Mouse (Mus musculus): ENCODE measurements at regions not wholly inside any gene's neighbourhood (a gene's known extent, or its start where the extent isn't known, plus 50 kb on each side); places are given as distances from the start of the nearest gene placed in this dataset.

DNA sequence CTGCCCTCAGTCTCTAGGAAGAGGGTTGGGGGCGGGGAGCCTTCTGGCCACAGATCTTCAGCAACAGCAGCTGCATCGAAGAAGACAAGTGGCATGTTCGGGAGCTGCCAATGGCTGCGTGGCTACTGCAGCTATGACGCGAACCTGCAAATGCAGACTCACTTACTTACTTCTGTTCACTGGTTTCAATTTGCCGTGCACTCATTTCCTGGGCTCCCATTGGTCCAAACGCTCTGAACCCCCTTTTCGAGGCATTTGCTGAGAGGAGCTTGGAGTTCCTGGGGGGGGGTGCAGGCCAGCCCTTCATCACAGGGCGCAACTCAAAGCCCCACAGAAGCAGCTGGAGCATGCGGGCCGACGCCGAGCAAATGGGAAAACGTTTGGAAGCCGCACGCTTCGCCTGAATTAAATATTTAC lies 362.4 kb downstream of the H2al1j start:
- no peak overlapping the region for H3K9ac ChIP-seq (ENCODE audit: low read depth, low read length)
- no peak overlapping the region for H3K4me3 ChIP-seq (ENCODE audit: low read depth, low read length)
- H3K27ac ChIP-seq (ENCODE audit: low read depth, low read length) = no peak overlapping the region
- H3K27me3 ChIP-seq (ENCODE audit: control insufficient read depth, insufficient read depth, low read length) = no peaks in the 10 kb centered on the region; the same call in 1 of the 2 replicates
- no peaks in the 10 kb centered on the region for H3K36me3 ChIP-seq (ENCODE audit: control insufficient read depth, insufficient read depth, low read length)
- no peak for ATAC-seq (ENCODE audit: low FRiP score)
- 67% methylated on average over 18 of the region's 18 CpGs for WGBS
- no peaks in the 10 kb centered on the region for H3K9me3 ChIP-seq (ENCODE audit: control insufficient read depth, low read length)
- H3K4me1 ChIP-seq (replicated peaks; ENCODE audit: control insufficient read depth, insufficient read depth, low read length) = no peaks in the 10 kb centered on the region
- DNase-seq (ENCODE audit: low spot score) = no peak
- no peak overlapping the region for H3K4me2 ChIP-seq (replicated peaks; ENCODE audit: low read depth, low read length)

DNA sequence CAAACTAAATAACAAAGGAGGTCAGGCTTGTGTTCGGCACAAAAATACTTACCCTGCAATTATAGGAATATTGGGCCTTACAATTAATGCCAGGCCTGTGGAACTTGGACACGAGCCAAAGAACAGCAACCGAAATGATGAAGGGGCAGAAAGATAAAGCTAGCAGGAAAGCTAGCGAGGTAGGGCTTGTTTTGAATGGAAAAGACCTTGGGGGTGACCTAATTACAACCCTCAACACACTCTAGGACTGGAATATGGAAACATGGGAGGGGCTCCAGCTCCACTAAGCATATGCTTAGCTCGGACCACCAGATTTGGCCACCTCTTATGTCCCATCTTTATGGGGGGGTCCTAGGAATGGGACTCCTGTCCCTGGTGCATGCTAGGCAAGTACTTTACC lies 362.8 kb downstream of the H2al1j start:
- H3K4me2 ChIP-seq (replicated peaks; ENCODE audit: low read depth, low read length) = no peak overlapping the region
- H3K36me3 ChIP-seq (ENCODE audit: control insufficient read depth, insufficient read depth, low read length) = no peaks in the 10 kb centered on the region
- H3K27me3 ChIP-seq (ENCODE audit: control insufficient read depth, insufficient read depth, low read length) = no peaks in the 10 kb centered on the region; the same call in 1 of the 2 replicates
- H3K4me1 ChIP-seq (replicated peaks; ENCODE audit: control insufficient read depth, insufficient read depth, low read length) = no peaks in the 10 kb centered on the region
- H3K4me3 ChIP-seq (ENCODE audit: low read depth, low read length) = no peak overlapping the region
- 69% methylated on average over 5 of the region's 5 CpGs for WGBS
- no peak for ATAC-seq (ENCODE audit: low FRiP score)
- no peak overlapping the region for H3K9ac ChIP-seq (ENCODE audit: low read depth, low read length)
- no peaks in the 10 kb centered on the region for H3K9me3 ChIP-seq (ENCODE audit: control insufficient read depth, low read length)
- no peak for DNase-seq (ENCODE audit: low spot score)
- no peak overlapping the region for H3K27ac ChIP-seq (ENCODE audit: low read depth, low read length)

GRCm38 (mm10) chrX:11691019-11691418 lies 363.4 kb downstream of the H2al1j start:
- Histone ChIP-seq H3K4me2 (replicated peaks; ENCODE audit: low read depth, low read length) (no peak overlapping the region), H3K9ac (ENCODE audit: low read depth, low read length) (no peak overlapping the region), H3K4me1 (replicated peaks; ENCODE audit: control insufficient read depth, insufficient read depth, low read length) (no peaks in the 10 kb centered on the region), H3K27me3 (ENCODE audit: control insufficient read depth, insufficient read depth, low read length) (no peaks in the 10 kb centered on the region; the same call in 1 of the 2 replicates), H3K27ac (ENCODE audit: low read depth, low read length) (no peak overlapping the region), H3K36me3 (ENCODE audit: control insufficient read depth, insufficient read depth, low read length) (no peaks in the 10 kb centered on the region), H3K9me3 (ENCODE audit: control insufficient read depth, low read length) (no peaks in the 10 kb centered on the region), H3K4me3 (ENCODE audit: low read depth, low read length) (no peak overlapping the region)
- WGBS = 77% methylated on average over 4 of the region's 4 CpGs
- DNase-seq (ENCODE audit: low spot score) (no peak), ATAC-seq (ENCODE audit: low FRiP score) (no peak)

DNA sequence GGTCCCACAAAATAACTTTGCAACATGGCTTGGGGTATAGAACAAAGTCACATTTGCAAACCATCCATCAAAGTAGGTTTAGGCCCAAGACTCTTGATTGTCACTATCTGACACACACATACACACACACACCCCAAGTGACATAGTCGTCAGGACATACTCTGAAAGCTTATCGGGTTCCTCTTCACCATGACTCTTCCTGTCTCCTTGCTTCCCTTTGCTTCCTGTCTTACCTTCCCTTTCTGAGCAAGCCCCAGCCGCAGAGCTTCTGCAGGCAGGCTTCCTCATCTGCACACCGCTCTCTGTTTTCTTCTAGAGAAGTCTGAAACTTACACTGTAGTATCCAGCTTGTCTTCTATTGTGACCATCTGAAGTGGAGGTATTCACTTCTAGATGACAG lies 368.9 kb downstream of the H2al1j start:
- H3K27me3 ChIP-seq (ENCODE audit: control insufficient read depth, insufficient read depth, low read length) = no peaks in the 10 kb centered on the region; the same call in 1 of the 2 replicates
- DNase-seq (ENCODE audit: low spot score) (no peak), ATAC-seq (ENCODE audit: low FRiP score) (no peak)
- H3K9me3 ChIP-seq (ENCODE audit: control insufficient read depth, low read length) = no peaks in the 10 kb centered on the region
- WGBS = 96% methylated on average over 4 of the region's 4 CpGs
- no peak overlapping the region for H3K27ac ChIP-seq (ENCODE audit: low read depth, low read length)
- no peaks in the 10 kb centered on the region for H3K4me1 ChIP-seq (replicated peaks; ENCODE audit: control insufficient read depth, insufficient read depth, low read length)
- no peaks in the 10 kb centered on the region for H3K36me3 ChIP-seq (ENCODE audit: control insufficient read depth, insufficient read depth, low read length)
- H3K4me3 ChIP-seq (ENCODE audit: low read depth, low read length) = no peak overlapping the region
- H3K9ac ChIP-seq (ENCODE audit: low read depth, low read length) = no peak overlapping the region
- no peak overlapping the region for H3K4me2 ChIP-seq (replicated peaks; ENCODE audit: low read depth, low read length)

- no peak overlapping the region for H3K27ac ChIP-seq (ENCODE audit: low read depth, low read length)
- no peaks in the 10 kb centered on the region for H3K9me3 ChIP-seq (ENCODE audit: control insufficient read depth, low read length)
- peaks cover 2% of the 10 kb centered on the region; the same call in 1 of the 2 replicates for H3K27me3 ChIP-seq (ENCODE audit: control insufficient read depth, insufficient read depth, low read length)
- no peak overlapping the region for H3K4me3 ChIP-seq (ENCODE audit: low read depth, low read length)
- ATAC-seq (ENCODE audit: low FRiP score) (no peak), DNase-seq (ENCODE audit: low spot score) (no peak)
- WGBS = 81% methylated on average over 2 of the region's 2 CpGs
- no peaks in the 10 kb centered on the region for H3K36me3 ChIP-seq (ENCODE audit: control insufficient read depth, insufficient read depth, low read length)
- H3K9ac ChIP-seq (ENCODE audit: low read depth, low read length) = no peak overlapping the region
- H3K4me2 ChIP-seq (replicated peaks; ENCODE audit: low read depth, low read length) = no peak overlapping the region
- no peaks in the 10 kb centered on the region for H3K4me1 ChIP-seq (replicated peaks; ENCODE audit: control insufficient read depth, insufficient read depth, low read length)
These were observed 373.5 kb downstream of the H2al1j start for GRCm38 (mm10) chrX:11701095-11701494.

- Histone ChIP-seq H3K27me3 (ENCODE audit: control insufficient read depth, insufficient read depth, low read length) (peaks cover 4% of the 10 kb centered on the region; the same call in 1 of the 2 replicates), H3K27ac (ENCODE audit: low read depth, low read length) (no peak overlapping the region), H3K9me3 (ENCODE audit: control insufficient read depth, low read length) (no peaks in the 10 kb centered on the region), H3K9ac (ENCODE audit: low read depth, low read length) (no peak overlapping the region), H3K36me3 (ENCODE audit: control insufficient read depth, insufficient read depth, low read length) (no peaks in the 10 kb centered on the region), H3K4me1 (replicated peaks; ENCODE audit: control insufficient read depth, insufficient read depth, low read length) (no peaks in the 10 kb centered on the region), H3K4me3 (ENCODE audit: low read depth, low read length) (no peak overlapping the region), H3K4me2 (replicated peaks; ENCODE audit: low read depth, low read length) (no peak overlapping the region)
- ATAC-seq (ENCODE audit: low FRiP score) = no peak
- no peak for DNase-seq (ENCODE audit: low spot score)
- WGBS = 85% methylated on average over 6 of the region's 6 CpGs
These were observed 378.4 kb downstream of the H2al1j start for GRCm38 (mm10) chrX:11705851-11706557.

DNA sequence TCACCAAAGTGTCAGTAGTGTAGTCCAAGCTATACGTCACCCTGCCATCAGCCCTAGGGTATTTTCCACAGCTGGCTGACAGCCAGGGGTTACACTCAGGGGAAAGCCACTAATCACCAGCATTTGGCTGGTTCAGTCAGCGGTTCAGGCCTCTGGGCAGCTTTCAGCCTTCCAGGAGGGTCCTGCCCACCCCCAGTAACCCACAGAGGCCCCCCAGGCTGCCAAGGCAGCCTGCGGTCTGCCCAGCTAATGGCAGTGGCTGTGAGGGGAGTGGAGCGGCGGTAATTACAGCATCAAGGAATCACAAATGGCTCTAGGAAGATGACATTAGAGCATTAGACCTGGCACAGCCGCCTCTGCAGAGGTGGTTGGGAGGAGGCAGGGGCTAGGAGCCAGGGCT lies 379.7 kb downstream of the H2al1j start:
- DNase-seq (ENCODE audit: low spot score) = no peak
- Histone ChIP-seq H3K4me2 (replicated peaks; ENCODE audit: low read depth, low read length) (no peak overlapping the region), H3K9me3 (ENCODE audit: control insufficient read depth, low read length) (no peaks in the 10 kb centered on the region), H3K27me3 (ENCODE audit: control insufficient read depth, insufficient read depth, low read length) (peaks cover 6% of the 10 kb centered on the region; the same call in 1 of the 2 replicates), H3K36me3 (ENCODE audit: control insufficient read depth, insufficient read depth, low read length) (no peaks in the 10 kb centered on the region), H3K4me1 (replicated peaks; ENCODE audit: control insufficient read depth, insufficient read depth, low read length) (no peaks in the 10 kb centered on the region), H3K9ac (ENCODE audit: low read depth, low read length) (no peak overlapping the region), H3K27ac (ENCODE audit: low read depth, low read length) (no peak overlapping the region), H3K4me3 (ENCODE audit: low read depth, low read length) (no peak overlapping the region)
- WGBS = 58% methylated on average over 6 of the region's 6 CpGs
- ATAC-seq (ENCODE audit: low FRiP score) = no peak

- 34% methylated on average over 6 of the region's 6 CpGs for WGBS
- H3K4me2 ChIP-seq (replicated peaks; ENCODE audit: low read depth, low read length) = no peak overlapping the region
- peaks cover 8% of the 10 kb centered on the region; the same call in 1 of the 2 replicates for H3K27me3 ChIP-seq (ENCODE audit: control insufficient read depth, insufficient read depth, low read length)
- H3K4me3 ChIP-seq (ENCODE audit: low read depth, low read length) = no peak overlapping the region
- H3K36me3 ChIP-seq (ENCODE audit: control insufficient read depth, insufficient read depth, low read length) = no peaks in the 10 kb centered on the region
- H3K27ac ChIP-seq (ENCODE audit: low read depth, low read length) = no peak overlapping the region
- no peaks in the 10 kb centered on the region for H3K9me3 ChIP-seq (ENCODE audit: control insufficient read depth, low read length)
- no peak for ATAC-seq (ENCODE audit: low FRiP score)
- DNase-seq (ENCODE audit: low spot score) = no peak
- H3K4me1 ChIP-seq (replicated peaks; ENCODE audit: control insufficient read depth, insufficient read depth, low read length) = no peaks in the 10 kb centered on the region
- H3K9ac ChIP-seq (ENCODE audit: low read depth, low read length) = no peak overlapping the region
These were observed 380.7 kb downstream of the H2al1j start for GRCm38 (mm10) chrX:11708325-11708724.

- no peaks in the 10 kb centered on the region for H3K9me3 ChIP-seq (ENCODE audit: control insufficient read depth, low read length)
- no peak for ATAC-seq (ENCODE audit: low FRiP score)
- no peaks in the 10 kb centered on the region for H3K4me1 ChIP-seq (replicated peaks; ENCODE audit: control insufficient read depth, insufficient read depth, low read length)
- WGBS = 88% methylated on average over 4 of the region's 4 CpGs
- H3K27ac ChIP-seq (ENCODE audit: low read depth, low read length) = no peak overlapping the region
- H3K9ac ChIP-seq (ENCODE audit: low read depth, low read length) = no peak overlapping the region
- H3K4me3 ChIP-seq (ENCODE audit: low read depth, low read length) = no peak overlapping the region
- peaks cover 6% of the 10 kb centered on the region; the same call in 1 of the 2 replicates for H3K27me3 ChIP-seq (ENCODE audit: control insufficient read depth, insufficient read depth, low read length)
- H3K4me2 ChIP-seq (replicated peaks; ENCODE audit: low read depth, low read length) = no peak overlapping the region
- no peak for DNase-seq (ENCODE audit: low spot score)
- H3K36me3 ChIP-seq (ENCODE audit: control insufficient read depth, insufficient read depth, low read length) = no peaks in the 10 kb centered on the region
These were observed 381.7 kb downstream of the H2al1j start for GRCm38 (mm10) chrX:11709326-11709725.
